Mouse (Mus musculus) kidney, postnatal 0 days (tissue): ENCODE data around the gene Scml4. TPM values are rescaled to one million over a fixed set of nuclear protein-coding genes. Genes with fewer than 3 reads are reported as not detected.

Experiments
- ATAC-seq: fragments of 200-750 bp; cut with Nextera tagmentation; replicated peaks from 2 replicates; pipeline ENCODE4 v1.8.0; 2017; ENCODE audit warnings: low read depth, moderate number of reproducible peaks, moderate TSS enrichment, moderate library complexity; ENCODE audit not compliant: low FRiP score
- DNase-seq: peaks from one replicate; pipeline ENCODE4 v3.0.0-alpha.2; 2016; ENCODE audit warnings: low spot score
- H3K27ac ChIP-seq: fragments of 300-500 bp; sonication (generic); 2 replicates; pipeline ENCODE4 v1.5.1; 2014; ENCODE audit warnings: mild to moderate bottlenecking
- H3K27me3 ChIP-seq: fragments of 300-500 bp; sonication (generic); 2 replicates; pipeline ENCODE4 v1.6.1; 2014; ENCODE audit warnings: low read length, mixed read lengths; ENCODE audit not compliant: insufficient read depth
- H3K36me3 ChIP-seq: fragments of 300-500 bp; sonication (generic); 2 replicates; pipeline ENCODE4 v1.6.1; 2014; ENCODE audit warnings: low read length, mixed read lengths; ENCODE audit not compliant: insufficient read depth
- H3K4me1 ChIP-seq: fragments of 300-500 bp; sonication (generic); replicated peaks from 2 replicates; pipeline ENCODE4 v1.6.1; 2014; ENCODE audit warnings: antibody characterized with exemption, low read length, mixed read lengths; ENCODE audit not compliant: insufficient read depth
- H3K4me2 ChIP-seq: fragments of 300-500 bp; sonication (generic); 2 replicates; pipeline ENCODE4 v1.6.1; 2014; ENCODE audit warnings: mild to moderate bottlenecking, low read length, moderate library complexity, mixed read lengths
- H3K4me3 ChIP-seq: fragments of 300-500 bp; sonication (generic); replicated peaks from 2 replicates; pipeline ENCODE4 v1.5.1; 2014; ENCODE audit warnings: low read depth, low read length
- H3K9ac ChIP-seq: fragments of 300-500 bp; sonication (generic); 2 replicates; pipeline ENCODE4 v1.6.1; 2014; ENCODE audit warnings: low read depth, low read length
- H3K9me3 ChIP-seq: fragments of 300-500 bp; sonication (generic); replicated peaks from 2 replicates; pipeline ENCODE4 v1.6.1; 2016; ENCODE audit warnings: low read length, inconsistent platforms, mixed read lengths
- CTCF ChIP-seq: IDR thresholded peaks from 2 replicates; pipeline ENCODE4 v1.5.1; 2016; ENCODE audit warnings: antibody characterized with exemption, low read depth, mild to moderate bottlenecking, moderate library complexity
- WGBS: fragments of 180-500 bp; shearing (Covaris S2); extraction: QIAGEN DNeasy Blood & Tissue Kit; methylation state at CpG from one replicate; pipeline ENCODE4 v1.1.7; 2014; 5-methylcytosine and 5-hydroxymethylcytosine counted together
- polyA plus RNA-seq: library from polyadenylated mRNA; unstranded; fragments of >200 nt; fragmentation: Nextera tagmentation; extraction: Ambion mirVana; gene quantifications from 2 replicates; pipeline ENCODE4 v1.2.1, GENCODE M21; 2015

Gene Scml4
- polyA plus RNA-seq, 1 experiment from 2014 or later: 2.0 TPM

DNA sequence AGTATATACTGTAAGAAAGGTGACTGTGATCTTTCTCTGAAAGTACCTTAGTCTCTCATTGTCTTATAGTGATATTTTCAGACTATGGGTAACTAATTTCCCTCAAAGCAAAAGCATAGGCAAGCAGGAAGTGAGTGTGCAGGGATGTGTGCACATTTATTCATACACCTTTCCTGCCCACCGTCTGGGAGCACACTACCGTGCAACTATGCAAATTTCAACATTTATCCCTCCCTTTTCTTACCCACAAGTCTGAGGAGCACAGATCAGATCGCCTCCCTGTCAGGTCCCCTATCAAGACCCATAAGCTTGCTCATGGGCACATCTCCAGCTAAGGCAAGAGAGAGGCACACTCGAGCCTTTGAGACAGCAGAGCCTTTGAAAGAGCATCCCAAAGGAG, 41.2 kb downstream of the Scml4 start:
- no peak overlapping the region for H3K4me2 ChIP-seq
- 65% methylated on average over 4 of the region's 4 CpGs for WGBS
- H3K27ac ChIP-seq: no peak overlapping the region
- no peak for TF ChIP-seq CTCF
- no peak overlapping the region for H3K4me3 ChIP-seq
- H3K27me3 ChIP-seq: no peaks in the 10 kb centered on the region
- no peaks in the 10 kb centered on the region for H3K9me3 ChIP-seq
- ATAC-seq (no peak), DNase-seq (no peak)
- H3K36me3 ChIP-seq: no peaks in the 10 kb centered on the region
- H3K9ac ChIP-seq: no peak overlapping the region
- no peaks in the 10 kb centered on the region for H3K4me1 ChIP-seq

DNA sequence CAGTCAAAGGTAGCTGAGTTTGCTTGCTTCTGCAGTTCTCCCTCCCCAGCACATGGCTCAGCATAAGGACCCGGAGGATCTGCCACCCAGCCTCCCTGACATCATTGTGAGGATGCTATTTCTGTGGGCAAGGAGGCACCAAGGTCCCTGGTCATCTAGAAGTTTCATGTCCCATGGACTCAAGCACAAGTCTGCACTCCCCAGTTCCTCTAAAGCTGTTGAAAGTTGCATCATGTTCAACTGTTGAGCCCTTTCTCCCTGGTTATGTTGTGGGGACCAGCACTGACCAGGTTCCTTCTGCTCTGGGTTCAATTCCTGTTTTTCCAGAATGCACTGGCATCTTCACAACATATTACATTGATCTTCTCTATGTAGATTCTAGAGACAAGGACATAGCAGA, 42.9 kb downstream of the Scml4 start:
- no peaks in the 10 kb centered on the region for H3K27me3 ChIP-seq
- DNase-seq: no peak
- no peak overlapping the region for H3K9ac ChIP-seq
- no peaks in the 10 kb centered on the region for H3K4me1 ChIP-seq
- 100% methylated on average over 1 of the region's 1 CpGs for WGBS
- H3K9me3 ChIP-seq: no peaks in the 10 kb centered on the region
- H3K36me3 ChIP-seq: no peaks in the 10 kb centered on the region
- no peak for ATAC-seq
- no peak overlapping the region for H3K4me2 ChIP-seq
- H3K27ac ChIP-seq: no peak overlapping the region
- no peak for TF ChIP-seq CTCF
- no peak overlapping the region for H3K4me3 ChIP-seq

DNA sequence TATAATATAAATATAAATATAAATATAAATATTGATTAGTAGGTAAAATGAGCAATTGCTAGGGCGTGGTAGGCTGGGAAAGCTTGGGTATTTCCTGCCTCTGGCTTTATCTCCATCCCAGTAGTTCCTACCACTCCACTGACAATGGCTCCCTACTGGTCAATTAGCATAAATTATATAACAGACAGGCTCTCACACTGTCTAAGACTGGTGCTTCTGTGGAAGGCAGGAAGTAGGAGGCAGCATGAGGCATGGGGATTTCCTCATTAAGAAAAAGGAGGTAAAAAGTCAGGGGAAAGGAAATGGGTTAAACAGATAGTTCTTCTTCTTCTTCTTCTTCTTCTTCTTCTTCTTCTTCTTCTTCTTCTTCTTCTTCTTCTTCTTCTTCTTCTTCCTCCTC, 48.4 kb downstream of the Scml4 start:
- TF ChIP-seq CTCF: no peak
- Histone ChIP-seq H3K9me3 (no peaks in the 10 kb centered on the region), H3K27me3 (no peaks in the 10 kb centered on the region), H3K4me1 (no peaks in the 10 kb centered on the region), H3K27ac (no peak overlapping the region), H3K4me3 (no peak overlapping the region), H3K9ac (no peak overlapping the region), H3K36me3 (no peaks in the 10 kb centered on the region), H3K4me2 (no peak overlapping the region)
- 76% methylated on average over 1 of the region's 1 CpGs for WGBS
- DNase-seq (no peak), ATAC-seq (no peak)

DNA sequence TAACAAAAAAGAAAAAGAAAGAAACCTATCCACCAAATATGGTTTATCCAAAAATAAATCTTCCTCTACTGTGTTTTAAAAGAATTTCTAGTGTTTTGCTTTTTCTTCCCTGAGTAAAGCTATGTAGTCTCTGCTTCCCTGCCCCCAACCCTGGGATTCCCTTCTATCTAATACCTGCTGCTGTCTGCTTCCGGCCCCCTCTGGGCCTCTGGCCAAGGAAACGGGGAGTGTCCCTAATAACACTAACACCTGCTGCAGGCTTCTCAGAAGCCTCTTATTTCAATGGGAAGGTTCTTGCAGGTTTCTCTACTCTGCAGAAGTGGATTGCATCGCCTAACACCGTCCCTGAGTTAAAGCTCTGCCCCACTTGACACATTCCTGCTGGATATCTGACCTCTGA, 50.4 kb downstream of the Scml4 start:
- Histone ChIP-seq H3K4me3 (no peak overlapping the region), H3K27ac (no peak overlapping the region), H3K4me2 (no peak overlapping the region), H3K9me3 (no peaks in the 10 kb centered on the region), H3K36me3 (no peaks in the 10 kb centered on the region), H3K4me1 (no peaks in the 10 kb centered on the region), H3K9ac (no peak overlapping the region), H3K27me3 (no peaks in the 10 kb centered on the region)
- no peak for ATAC-seq
- WGBS: 32% methylated on average over 4 of the region's 4 CpGs
- TF ChIP-seq CTCF: no peak
- DNase-seq: no peak

DNA sequence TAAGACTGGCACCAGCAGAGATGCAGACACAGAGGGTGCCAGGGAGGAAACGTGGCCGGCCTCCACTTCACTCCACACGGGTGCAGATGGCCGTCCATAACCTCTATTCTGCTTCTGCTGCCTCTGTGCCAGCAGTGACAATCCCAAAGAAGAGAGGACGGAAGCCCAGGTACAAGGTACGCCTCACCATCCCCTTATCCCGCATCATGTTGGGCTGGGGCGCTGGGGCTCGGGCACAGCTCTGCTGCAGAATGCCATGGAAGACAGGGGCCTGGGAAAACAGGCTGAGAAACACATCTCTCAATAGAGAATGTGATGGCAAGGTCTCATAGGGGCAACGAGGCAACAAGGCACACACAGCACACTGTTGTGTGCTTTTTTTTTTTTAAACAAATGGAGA, 51.9 kb downstream of the Scml4 start:
- Histone ChIP-seq H3K4me2 (no peak overlapping the region), H3K9me3 (no peaks in the 10 kb centered on the region), H3K27ac (no peak overlapping the region), H3K4me1 (no peaks in the 10 kb centered on the region), H3K27me3 (no peaks in the 10 kb centered on the region), H3K9ac (no peak overlapping the region), H3K4me3 (no peak overlapping the region), H3K36me3 (no peaks in the 10 kb centered on the region)
- ATAC-seq (no peak), DNase-seq (no peak)
- TF ChIP-seq CTCF: no peak
- WGBS: 86% methylated on average over 10 of the region's 10 CpGs

DNA sequence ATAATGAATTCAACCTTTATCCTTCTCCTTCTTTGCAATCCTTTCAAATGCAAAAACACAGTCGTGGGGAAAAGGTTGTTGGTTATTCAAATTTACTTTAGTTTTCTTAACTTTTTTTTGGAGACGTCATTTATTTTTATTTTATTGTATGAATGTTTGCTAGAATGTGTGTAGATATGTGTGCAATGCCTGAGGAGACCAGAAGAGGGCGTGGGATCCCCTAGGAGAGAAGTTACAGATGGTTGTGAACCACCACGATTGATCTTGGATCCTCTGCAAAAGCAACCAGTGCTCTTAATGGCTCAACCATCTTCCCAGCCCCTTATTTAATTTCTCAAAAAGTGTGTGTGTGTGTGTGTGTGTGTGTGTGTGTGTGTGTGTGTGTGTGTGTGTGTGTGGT, 53.0 kb downstream of the Scml4 start:
- no peak for DNase-seq
- peak; percentile 40 for TF ChIP-seq CTCF

DNA sequence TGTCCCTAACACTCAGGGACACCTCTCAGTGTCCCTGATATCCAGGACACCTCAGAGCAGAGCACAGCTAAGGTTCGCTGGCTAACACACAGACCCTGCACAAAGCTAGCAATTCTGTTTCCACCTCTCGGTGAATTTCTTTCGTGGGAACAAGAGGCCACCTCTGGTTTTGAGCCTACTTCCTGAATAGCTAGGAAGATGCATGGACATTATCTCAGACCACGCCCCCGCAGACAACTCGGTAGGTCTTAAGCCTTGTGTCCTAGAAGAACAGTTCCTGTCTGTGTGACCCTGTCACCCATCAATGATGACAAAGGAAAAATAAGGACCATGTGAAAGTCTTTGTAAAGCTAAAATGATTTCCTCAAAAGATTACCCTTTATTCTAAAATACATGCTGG, 54.0 kb downstream of the Scml4 start:
- no peak for TF ChIP-seq CTCF
- ATAC-seq (no peak), DNase-seq (no peak)
- H3K4me3 ChIP-seq: no peak overlapping the region
- H3K9ac ChIP-seq: no peak overlapping the region
- no peaks in the 10 kb centered on the region for H3K27me3 ChIP-seq
- no peak overlapping the region for H3K27ac ChIP-seq
- H3K36me3 ChIP-seq: no peaks in the 10 kb centered on the region
- WGBS: 51% methylated on average over 6 of the region's 6 CpGs
- H3K9me3 ChIP-seq: no peaks in the 10 kb centered on the region
- H3K4me1 ChIP-seq: no peaks in the 10 kb centered on the region
- no peak overlapping the region for H3K4me2 ChIP-seq

More for the DNA sequence above, 53.0 kb downstream of the Scml4 start:
- Histone ChIP-seq H3K4me1 (no peaks in the 10 kb centered on the region), H3K9me3 (no peaks in the 10 kb centered on the region), H3K27me3 (no peaks in the 10 kb centered on the region), H3K27ac (no peak overlapping the region), H3K4me2 (no peak overlapping the region), H3K9ac (no peak overlapping the region), H3K36me3 (no peaks in the 10 kb centered on the region), H3K4me3 (no peak overlapping the region)
- 52% methylated on average over 4 of the region's 4 CpGs for WGBS
- no peak for ATAC-seq
